Mouse (Mus musculus): ENCODE measurements around the gene Zc3h12d.

- TF ChIP-seq GATA1 (IDR thresholded peaks at IDR 0.05; ENCODE audit: low read length), result no peak
- TF ChIP-seq TAL1 (IDR thresholded peaks at IDR 0.05; ENCODE audit: low read length), result no peak
Measured at GRCm38 (mm10) chr10:7844161-7844560, 11.9 kb downstream of the Zc3h12d start.
